Mouse (Mus musculus) lung, adult 2 months (tissue): ENCODE results near the gene Gorasp2.

Experiments
- CTCF ChIP-seq: fragments of 200-500 bp; IDR thresholded peaks from 2 replicates; pipeline ENCODE4 v1.5.1; 2011; ENCODE audit warnings: mild to moderate bottlenecking, low read length, control low read depth; ENCODE audit not compliant: insufficient read depth
- POLR2A ChIP-seq: fragments of 200-500 bp; IDR thresholded peaks from 2 replicates; pipeline ENCODE4 v1.6.1; 2011; ENCODE audit warnings: low read depth, mild to moderate bottlenecking, control low read depth, low read length, borderline replicate concordance; ENCODE audit errors: extremely low read depth

GRCm38 (mm10) chr2:70736008-70736407 is 74.6 kb downstream of the Gorasp2 start:
- TF ChIP-seq POLR2A (no peak), CTCF (no peak)
